Mouse (Mus musculus): ENCODE measurements at regions not wholly inside any gene's neighbourhood (a gene's known extent, or its start where the extent isn't known, plus 50 kb on each side); places are given as distances from the start of the nearest gene placed in this dataset.

- DNase-seq (ENCODE audit: low spot score in 2 of 2) = no peak
Measured at GRCm38 (mm10) chr5:118967718-118968117, 407.2 kb downstream of the Med13l start.

- no peak for DNase-seq (ENCODE audit: low spot score in 2 of 2)
Measured at GRCm38 (mm10) chr5:118975147-118975546, 414.7 kb downstream of the Med13l start.

- DNase-seq (ENCODE audit: low spot score in 2 of 2) = no peak
Measured at GRCm38 (mm10) chr5:118978921-118979630, 418.6 kb downstream of the Med13l start.

- DNase-seq (ENCODE audit: low spot score in 2 of 2) = no peak
Measured at GRCm38 (mm10) chr5:118981046-118981445, 420.6 kb downstream of the Med13l start.

GRCm38 (mm10) chr5:118984251-118984650 lies 423.8 kb downstream of the Med13l start:
- no peak for DNase-seq (ENCODE audit: low spot score in 2 of 2)

GRCm38 (mm10) chr5:118984797-118985408 lies 424.4 kb downstream of the Med13l start:
- DNase-seq (ENCODE audit: low spot score in 2 of 2) = no peak

- DNase-seq (ENCODE audit: low spot score in 2 of 2) = no peak
Measured at GRCm38 (mm10) chr5:118987376-118988000, 427.0 kb downstream of the Med13l start.

GRCm38 (mm10) chr5:118999124-118999523 lies 438.6 kb downstream of the Med13l start:
- DNase-seq (ENCODE audit: low spot score in 2 of 2) = no peak

- DNase-seq (ENCODE audit: low spot score in 2 of 2) = no peak
Measured at GRCm38 (mm10) chr5:119005825-119006471, 445.5 kb downstream of the Med13l start.

GRCm38 (mm10) chr5:119010048-119010447 lies 449.6 kb downstream of the Med13l start:
- DNase-seq (ENCODE audit: low spot score in 2 of 2) = no peak

- DNase-seq (ENCODE audit: low spot score in 2 of 2) = no peak
Measured at GRCm38 (mm10) chr5:119015181-119015580, 454.7 kb downstream of the Med13l start.

- DNase-seq (ENCODE audit: low spot score in 2 of 2) = no peak
Measured at GRCm38 (mm10) chr5:119015606-119016255, 455.3 kb downstream of the Med13l start.

- no peak for DNase-seq (ENCODE audit: low spot score in 2 of 2)
Measured at GRCm38 (mm10) chr5:119016420-119016819, 455.9 kb downstream of the Med13l start.

GRCm38 (mm10) chr5:119023947-119024346 lies 463.5 kb downstream of the Med13l start:
- no peak for DNase-seq (ENCODE audit: low spot score in 2 of 2)

GRCm38 (mm10) chr5:119032051-119032450 lies 471.6 kb downstream of the Med13l start:
- no peak for DNase-seq (ENCODE audit: low spot score in 2 of 2)

- DNase-seq (ENCODE audit: low spot score in 2 of 2) = no peak
Measured at GRCm38 (mm10) chr5:119044548-119044947, 484.1 kb downstream of the Med13l start.

- DNase-seq (ENCODE audit: low spot score in 2 of 2) = no peak
Measured at GRCm38 (mm10) chr5:119047581-119047980, 487.1 kb downstream of the Med13l start.

GRCm38 (mm10) chr5:119052354-119052996 lies 492.0 kb downstream of the Med13l start:
- no peak for DNase-seq (ENCODE audit: low spot score in 2 of 2)

GRCm38 (mm10) chr5:119053738-119054137 lies 493.3 kb downstream of the Med13l start:
- no peak for DNase-seq (ENCODE audit: low spot score in 2 of 2)

GRCm38 (mm10) chr5:119054393-119054792 lies 493.9 kb downstream of the Med13l start:
- DNase-seq (ENCODE audit: low spot score in 2 of 2) = no peak

GRCm38 (mm10) chr5:119055430-119055829 lies 495.0 kb downstream of the Med13l start:
- DNase-seq (ENCODE audit: low spot score in 2 of 2) = no peak
